Mouse (Mus musculus) neural tube, embryonic 10.5 days (tissue): Measurements from ENCODE around the gene Rnf220.
A peak's percentile ranks its signal among the peaks of the same experiment; 100 is the strongest.
"Not testable (repeated sequence)": the region's sequence is repeated elsewhere in the genome, so short reads cannot be mapped to it uniquely, and the experiment has no call there.

Experiments
- DNase-seq: peaks from one replicate; pipeline ENCODE4 v3.0.0-alpha.2; 2017; ENCODE audit warnings: low spot score; ENCODE audit errors: extremely low spot score

Gene Rnf220

GRCm38 (mm10) chr4:117274720-117275119, 222.1 kb downstream of the Rnf220 start:
- DNase-seq, result no peak

GRCm38 (mm10) chr4:117272459-117272858, 224.4 kb downstream of the Rnf220 start:
- no peak for DNase-seq

GRCm38 (mm10) chr4:117270278-117270677, 226.6 kb downstream of the Rnf220 start:
- peak; percentile 79 for DNase-seq

GRCm38 (mm10) chr4:117267831-117268437, 228.9 kb downstream of the Rnf220 start:
- no peak for DNase-seq

- DNase-seq, result peak; percentile 83
Observed at GRCm38 (mm10) chr4:117267284-117267683, 229.6 kb downstream of the Rnf220 start.

GRCm38 (mm10) chr4:117262987-117263386, 233.9 kb downstream of the Rnf220 start:
- DNase-seq, result no peak

- no peak for DNase-seq
Observed at GRCm38 (mm10) chr4:117262101-117262913, 234.5 kb downstream of the Rnf220 start.

- DNase-seq, result no peak
Observed at GRCm38 (mm10) chr4:117261222-117261621, 235.6 kb downstream of the Rnf220 start.

- not testable (repeated sequence) for DNase-seq
Observed at GRCm38 (mm10) chr4:117259909-117260308, 236.9 kb downstream of the Rnf220 start.

GRCm38 (mm10) chr4:117254672-117255071, 242.2 kb downstream of the Rnf220 start:
- no peak for DNase-seq

- DNase-seq, result no peak
Observed at GRCm38 (mm10) chr4:117254017-117254627, 242.7 kb downstream of the Rnf220 start.

- DNase-seq, result no peak
Observed at GRCm38 (mm10) chr4:117253218-117254016, 243.4 kb downstream of the Rnf220 start.

- DNase-seq, result no peak
Observed at GRCm38 (mm10) chr4:117252755-117253154, 244.1 kb downstream of the Rnf220 start.

- no peak for DNase-seq
Observed at GRCm38 (mm10) chr4:117252351-117252750, 244.5 kb downstream of the Rnf220 start.

- DNase-seq, result peak; percentile 97
Observed at GRCm38 (mm10) chr4:117251801-117252316, 245.0 kb downstream of the Rnf220 start, which contains the start of the genes Tmem53 and Armh1. Gene Tmem53 (plus strand): TSS chr4:117251951. Gene Armh1 (minus strand): TSS chr4:117252125.

- DNase-seq, result no peak
Observed at GRCm38 (mm10) chr4:117250982-117251381, 245.9 kb downstream of the Rnf220 start.

GRCm38 (mm10) chr4:117240867-117241266, 256.0 kb downstream of the Rnf220 start:
- DNase-seq, result no peak

GRCm38 (mm10) chr4:117239153-117239552, 257.7 kb downstream of the Rnf220 start:
- no peak for DNase-seq

- DNase-seq, result no peak
Observed at GRCm38 (mm10) chr4:117235822-117236221, 261.0 kb downstream of the Rnf220 start.

- no peak for DNase-seq
Observed at GRCm38 (mm10) chr4:117234166-117234741, 262.6 kb downstream of the Rnf220 start.

GRCm38 (mm10) chr4:117231208-117231607, 265.6 kb downstream of the Rnf220 start:
- no peak for DNase-seq
